Mouse (Mus musculus) thymus, adult 2 months (tissue): ENCODE measurements at regions not wholly inside any gene's neighbourhood (a gene's known extent, or its start where the extent isn't known, plus 50 kb on each side); places are given as distances from the start of the nearest gene placed in this dataset.

Source experiments
- DNase-seq: peaks from one replicate; pipeline ENCODE4 v3.0.0; 2021
- H3K27ac ChIP-seq: fragments of 200-500 bp; 2 replicates; pipeline ENCODE4 v1.5.1; 2012; ENCODE audit warnings: low read length, control low read depth; ENCODE audit not compliant: control insufficient read depth, insufficient read depth
- H3K27me3 ChIP-seq: fragments of 200-500 bp; 2 replicates; pipeline ENCODE4 v1.6.1; 2012; ENCODE audit warnings: mild to moderate bottlenecking, low read length, moderate library complexity, mixed read lengths; ENCODE audit not compliant: control insufficient read depth, insufficient read depth
- H3K36me3 ChIP-seq: fragments of 200-500 bp; 2 replicates; pipeline ENCODE4 v1.6.1; 2012; ENCODE audit warnings: mild to moderate bottlenecking, low read length, moderate library complexity; ENCODE audit not compliant: control insufficient read depth, insufficient read depth
- H3K4me1 ChIP-seq: fragments of 200-500 bp; replicated peaks from 2 replicates; pipeline ENCODE4 v1.6.1; 2012; ENCODE audit warnings: low read length; ENCODE audit not compliant: control insufficient read depth, insufficient read depth
- H3K4me3 ChIP-seq: fragments of 200-500 bp; 2 replicates; pipeline ENCODE4 v1.5.1; 2012; ENCODE audit warnings: mild to moderate bottlenecking, low read length, control low read depth, moderate library complexity; ENCODE audit not compliant: control insufficient read depth, insufficient read depth
- CTCF ChIP-seq: fragments of 200-500 bp; IDR thresholded peaks from 2 replicates; pipeline ENCODE4 v1.5.1; 2012; ENCODE audit warnings: mild to moderate bottlenecking, control low read depth, low read length, moderate library complexity, borderline replicate concordance; ENCODE audit not compliant: control insufficient read depth, poor library complexity, insufficient read depth; ENCODE audit errors: extremely low read depth
- POLR2A ChIP-seq: fragments of 200-500 bp; IDR thresholded peaks from 2 replicates; pipeline ENCODE4 v1.6.1; 2012; ENCODE audit warnings: mild to moderate bottlenecking, low read length, control low read depth, moderate library complexity; ENCODE audit not compliant: control insufficient read depth, poor library complexity, insufficient read depth; ENCODE audit errors: extremely low read depth
- WGBS: fragments of 180-500 bp; shearing (Covaris S2); methylation state at CpG from one replicate; pipeline ENCODE4 v1.1.7; 2018; 5-methylcytosine and 5-hydroxymethylcytosine counted together

DNA sequence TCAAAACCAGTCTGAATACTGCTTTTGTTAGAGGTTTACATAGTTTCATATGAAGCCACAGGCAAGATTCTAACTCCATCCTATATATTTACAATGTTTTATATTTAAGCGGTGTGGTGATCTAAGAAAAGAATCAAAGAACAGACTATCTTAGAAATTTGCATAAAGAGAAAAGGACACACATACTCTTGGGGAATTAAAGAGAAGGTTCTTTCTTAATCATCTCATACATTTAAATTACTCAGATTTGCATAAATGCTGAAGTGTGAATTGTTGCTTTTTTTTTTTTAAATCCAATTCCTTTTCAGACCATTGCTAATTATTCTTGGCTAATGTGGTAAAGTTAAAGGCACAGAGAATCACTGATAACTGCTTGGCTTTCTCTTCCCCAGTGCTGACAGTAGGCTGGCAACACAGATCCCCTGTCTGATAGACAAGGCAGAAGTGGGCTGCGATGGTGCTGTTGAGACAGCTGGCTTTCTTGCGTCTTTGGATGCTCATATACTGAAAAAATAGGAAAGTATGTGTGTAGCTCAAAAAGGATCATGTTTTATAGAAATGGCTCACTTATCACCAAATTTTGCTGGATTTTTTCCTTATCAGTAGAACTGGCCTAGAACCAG lies 216.1 kb downstream of the Otol1 start:
- Histone ChIP-seq H3K27ac (no peak overlapping the region), H3K27me3 (no peaks in the 10 kb centered on the region), H3K4me1 (no peaks in the 10 kb centered on the region), H3K4me3 (no peak overlapping the region), H3K36me3 (no peaks in the 10 kb centered on the region)
- WGBS, result 90% methylated on average over 3 of the region's 3 CpGs
- DNase-seq, result no peak
- TF ChIP-seq CTCF, result no peak
- TF ChIP-seq POLR2A, result no peak

GRCm38 (mm10) chr3:70224846-70225245 lies 217.4 kb downstream of the Otol1 start:
- H3K36me3 ChIP-seq, result no peaks in the 10 kb centered on the region
- no peak overlapping the region for H3K27ac ChIP-seq
- H3K4me3 ChIP-seq, result no peak overlapping the region
- 91% methylated on average over 6 of the region's 6 CpGs for WGBS
- DNase-seq, result no peak
- H3K27me3 ChIP-seq, result no peaks in the 10 kb centered on the region
- no peaks in the 10 kb centered on the region for H3K4me1 ChIP-seq
- TF ChIP-seq POLR2A (no peak), CTCF (no peak)

- H3K4me1 ChIP-seq, result no peaks in the 10 kb centered on the region
- no peak overlapping the region for H3K4me3 ChIP-seq
- TF ChIP-seq CTCF (no peak), POLR2A (no peak)
- H3K27ac ChIP-seq, result no peak overlapping the region
- 91% methylated on average over 4 of the region's 4 CpGs for WGBS
- H3K36me3 ChIP-seq, result no peaks in the 10 kb centered on the region
- no peak for DNase-seq
- no peaks in the 10 kb centered on the region for H3K27me3 ChIP-seq
Observed at GRCm38 (mm10) chr3:70227165-70227564, 219.8 kb downstream of the Otol1 start.

DNA sequence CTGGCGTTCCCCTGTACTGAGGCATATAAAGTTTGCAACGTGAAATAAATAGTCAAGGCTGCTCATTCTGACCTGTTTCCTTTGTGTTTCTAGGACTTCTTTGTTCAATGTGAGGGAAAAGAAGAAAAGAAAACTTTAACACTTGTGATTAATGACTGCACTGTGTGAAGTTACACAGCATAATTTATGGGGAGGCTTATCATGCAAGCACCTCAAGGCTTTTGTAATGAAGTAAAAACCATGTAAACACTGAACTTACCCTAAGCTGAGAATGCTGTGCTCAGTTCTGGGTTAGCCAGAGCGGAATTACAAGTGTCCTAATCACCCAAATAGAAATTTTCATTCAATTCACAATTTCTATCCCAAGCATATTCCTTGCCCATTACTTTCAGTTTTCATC lies 241.2 kb downstream of the Otol1 start:
- WGBS, result 39% methylated on average over 3 of the region's 3 CpGs
- Histone ChIP-seq H3K27ac (no peak overlapping the region), H3K27me3 (no peaks in the 10 kb centered on the region), H3K4me1 (no peaks in the 10 kb centered on the region), H3K36me3 (no peaks in the 10 kb centered on the region), H3K4me3 (no peak overlapping the region)
- TF ChIP-seq POLR2A (no peak), CTCF (no peak)
- no peak for DNase-seq

DNA sequence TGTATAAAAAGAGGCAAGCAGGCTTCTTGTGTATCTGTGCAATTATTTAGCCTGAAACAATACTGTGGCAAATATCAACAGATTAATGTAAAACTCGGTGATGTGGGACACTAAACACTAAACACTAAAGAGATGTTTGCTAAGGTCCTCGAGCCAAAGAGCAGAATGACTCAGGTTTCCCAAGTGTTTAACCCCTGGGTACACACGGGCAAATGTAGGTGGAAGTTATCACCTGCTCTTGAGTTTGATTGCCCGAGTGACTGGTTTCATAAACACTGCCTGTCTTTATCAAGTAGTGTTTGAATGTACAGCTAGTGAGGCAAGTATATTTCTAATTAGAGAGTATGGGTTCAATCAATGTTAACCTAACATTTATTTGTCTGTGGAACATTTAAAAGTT lies 242.5 kb downstream of the Otol1 start:
- no peak for TF ChIP-seq CTCF
- H3K4me3 ChIP-seq, result no peak overlapping the region
- no peaks in the 10 kb centered on the region for H3K36me3 ChIP-seq
- no peak for DNase-seq
- no peaks in the 10 kb centered on the region for H3K4me1 ChIP-seq
- 61% methylated on average over 4 of the region's 4 CpGs for WGBS
- H3K27ac ChIP-seq, result no peak overlapping the region
- H3K27me3 ChIP-seq, result no peaks in the 10 kb centered on the region

- Histone ChIP-seq H3K27ac (no peak overlapping the region), H3K4me3 (no peak overlapping the region), H3K36me3 (no peaks in the 10 kb centered on the region), H3K27me3 (no peaks in the 10 kb centered on the region), H3K4me1 (no peaks in the 10 kb centered on the region)
- no peak for TF ChIP-seq CTCF
- no peak for TF ChIP-seq POLR2A
- WGBS, result 70% methylated on average over 7 of the region's 7 CpGs
- no peak for DNase-seq
Observed at GRCm38 (mm10) chr3:70250733-70251132, 243.3 kb downstream of the Otol1 start.

DNA sequence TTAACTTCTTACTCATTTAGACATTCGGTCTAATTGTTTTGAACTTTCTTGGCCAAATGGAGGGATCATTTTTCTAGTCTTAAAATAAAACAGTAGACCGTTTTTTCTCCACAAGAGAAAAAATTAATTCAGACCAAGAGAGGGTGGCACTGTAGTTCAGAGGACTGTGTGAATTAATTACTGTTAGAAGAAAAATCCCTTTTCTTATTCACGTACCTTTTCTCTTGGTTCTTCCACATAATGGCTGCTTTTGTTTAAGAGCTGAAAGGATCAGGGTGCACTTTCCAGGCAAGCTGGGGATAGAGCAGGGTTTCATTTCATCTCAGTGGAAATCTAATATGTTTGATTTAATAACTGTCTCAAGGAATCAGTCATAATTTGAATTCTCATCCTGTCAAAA lies 255.9 kb downstream of the Otol1 start:
- TF ChIP-seq CTCF, result no peak
- TF ChIP-seq POLR2A, result no peak
- Histone ChIP-seq H3K36me3 (no peaks in the 10 kb centered on the region), H3K4me1 (no peaks in the 10 kb centered on the region), H3K4me3 (no peak overlapping the region), H3K27ac (no peak overlapping the region), H3K27me3 (no peaks in the 10 kb centered on the region)
- 86% methylated on average over 3 of the region's 3 CpGs for WGBS
- DNase-seq, result no peak
